8 mouse cellular contexts compared by ENCODE assay signal in genomic region chr13:48227712-48228111, GRCm38 (mm10). TPM values are rescaled to one million over a fixed set of nuclear protein-coding genes. Genes with fewer than 3 reads are reported as not detected.
DNase-seq lines count a peak whose midpoint lies in the region; ATAC-seq and TF ChIP-seq lines count a peak whose summit lies in the region.

No protein-coding gene starts in this region.

- H3K9me3 ChIP-seq in hindbrain, embryonic 15.5 days = no peaks in the 10 kb centered on the region
- H3K9me3 ChIP-seq in lung, postnatal 0 days (ENCODE audit: low read length) = no peaks in the 10 kb centered on the region

- peak; percentile 86 for ATAC-seq in common myeloid progenitor, adult 5-6 weeks (replicated peaks; ENCODE audit: low read depth, poor library complexity, severe bottlenecking)
- ATAC-seq in hindbrain, embryonic 15.5 days (ENCODE audit: low FRiP score, low read depth) = peak; percentile 98
- peak; percentile 100 for ATAC-seq in lung, postnatal 0 days

- H3K4me3 ChIP-seq in hindbrain, embryonic 15.5 days = peak overlapping the region; percentile 44
- H3K4me3 ChIP-seq in lung, postnatal 0 days (ENCODE audit: low read depth, low read length) = no peak overlapping the region

- peak; percentile 97 to 98 for DNase-seq in adrenal gland, adult (ENCODE audit: inconsistent age in 2 of 2, low spot score in 1 of 2)
- DNase-seq in gastrocnemius, adult 8-10 months (ENCODE audit: low spot score in 2 of 2) = peak; percentile 87 to 91
- DNase-seq in layer of hippocampus, postnatal 25 days (ENCODE audit: extremely low spot score in 1 of 2, low spot score in 1 of 2) = peak; percentile 83 to 85
- peak; percentile 98 for DNase-seq in lung, postnatal 0 days (ENCODE audit: low spot score)
- peak; percentile 98 for DNase-seq in retina, embryonic 14.5 days (ENCODE audit: low spot score)
- DNase-seq in urinary bladder, adult 2 months (ENCODE audit: low spot score) = peak; percentile 92

- peaks cover 21% of the 10 kb centered on the region for H3K4me1 ChIP-seq in hindbrain, embryonic 15.5 days (replicated peaks)
- peaks cover 7% of the 10 kb centered on the region; the same call in 1 of the 2 replicates for H3K4me1 ChIP-seq in lung, postnatal 0 days (ENCODE audit: insufficient read depth, low read depth, low read length)

- TF ChIP-seq CTCF in lung, postnatal 0 days (IDR thresholded peaks at IDR 0.05) = no peak

- H3K9ac ChIP-seq in hindbrain, embryonic 15.5 days = peak overlapping the region; percentile 51
- H3K9ac ChIP-seq in lung, postnatal 0 days (replicated peaks; ENCODE audit: low read depth) = no peak overlapping the region; the same call in 1 of the 2 replicates

- H3K36me3 ChIP-seq in hindbrain, embryonic 15.5 days = no peaks in the 10 kb centered on the region
- H3K36me3 ChIP-seq in lung, postnatal 0 days (ENCODE audit: insufficient read depth, low read length) = no peaks in the 10 kb centered on the region

- under 1% methylated on average over 35 of the region's 38 CpGs for WGBS in hindbrain, embryonic 15.5 days
- under 1% methylated on average over 35 of the region's 38 CpGs for WGBS in lung, postnatal 0 days

- H3K4me2 ChIP-seq in hindbrain, embryonic 15.5 days = peak overlapping the region; percentile 72
- H3K4me2 ChIP-seq in lung, postnatal 0 days (replicated peaks; ENCODE audit: low read depth, low read length) = peak overlapping the region; percentile 61

- TF ChIP-seq EP300 in lung, postnatal 0 days (IDR thresholded peaks at IDR 0.05) = 0 out of 2 replicates have a peak, but pooled peaks have one; percentile 66

- H3K27ac ChIP-seq in hindbrain, embryonic 15.5 days (replicated peaks) = peak overlapping the region; percentile 88
- peak overlapping the region; percentile 81 for H3K27ac ChIP-seq in lung, postnatal 0 days (ENCODE audit: low read length)

- no peaks in the 10 kb centered on the region for H3K27me3 ChIP-seq in hindbrain, embryonic 15.5 days
- no peaks in the 10 kb centered on the region for H3K27me3 ChIP-seq in lung, postnatal 0 days (replicated peaks; ENCODE audit: insufficient read depth, low read length)

RNA-seq across cellular contexts. Expression of gene Id4, which starts 33.3 kb away (rescaled TPM):
- total RNA-seq in common myeloid progenitor, adult 5-6 weeks (2017) = not detected in 2 replicates
- under 1 TPM; 0.44 to 0.83 (median 0.50) TPM for total RNA-seq in gastrocnemius, adult 8-10 months (2022)
- 96.6 and 119 TPM in 2 replicates for polyA plus RNA-seq in hindbrain, embryonic 15.5 days (2015; fragmentation: Nextera tagmentation; extraction: Ambion mirVana)
- 10 to 100 TPM; 43.8 to 53.7 TPM for total RNA-seq in layer of hippocampus, postnatal 25 days (2021)
- polyA plus RNA-seq in lung, postnatal 0 days (2015; fragmentation: Nextera tagmentation; extraction: Ambion mirVana) = 4.1 and 5.8 TPM in 2 replicates
- 93.6 and 98.2 TPM in 2 replicates for polyA plus RNA-seq in urinary bladder, adult 2 months (2012; rRNA removed)

Comparison
In these comparisons a context has a peak if more than half of its experiments do, and no peak if none do; other contexts are left out.
1. RNA of gene Id4, which starts 33.3 kb away (total RNA-seq): 43.8 to 53.7 TPM in layer of hippocampus, postnatal 25 days; 0.44 to 0.83 TPM in gastrocnemius, adult 8-10 months and not detected in common myeloid progenitor, adult 5-6 weeks; every median in the first group is over 10 times any median in the second.
2. Peak in every context shown above with its lines, with median percentiles within 50 percentile points of each other: DNase-seq and ATAC-seq.